Mouse (Mus musculus): ENCODE measurements at regions not wholly inside any gene's neighbourhood (a gene's known extent, or its start where the extent isn't known, plus 50 kb on each side); places are given as distances from the start of the nearest gene placed in this dataset.

GRCm38 (mm10) chr1:154029826-154030225 is 129.8 kb upstream of the Teddm2 start:
- TF ChIP-seq POLR2A (IDR thresholded peaks at IDR 0.05; ENCODE audit: borderline replicate concordance, insufficient read depth, low read length) (no peak), CTCF (IDR thresholded peaks at IDR 0.05; ENCODE audit: borderline replicate concordance, insufficient read depth, low read depth, low read length) (no peak)
